Mouse (Mus musculus) neural tube, embryonic 10.5 days (tissue): Measurements from ENCODE around the gene Gm20822.
"Not testable (repeated sequence)": the region's sequence is repeated elsewhere in the genome, so short reads cannot be mapped to it uniquely, and the experiment has no call there.

Source experiments
- DNase-seq: peaks from one replicate; pipeline ENCODE4 v3.0.0-alpha.2; 2017; ENCODE audit warnings: low spot score; ENCODE audit errors: extremely low spot score

Gm20822 gene

DNA sequence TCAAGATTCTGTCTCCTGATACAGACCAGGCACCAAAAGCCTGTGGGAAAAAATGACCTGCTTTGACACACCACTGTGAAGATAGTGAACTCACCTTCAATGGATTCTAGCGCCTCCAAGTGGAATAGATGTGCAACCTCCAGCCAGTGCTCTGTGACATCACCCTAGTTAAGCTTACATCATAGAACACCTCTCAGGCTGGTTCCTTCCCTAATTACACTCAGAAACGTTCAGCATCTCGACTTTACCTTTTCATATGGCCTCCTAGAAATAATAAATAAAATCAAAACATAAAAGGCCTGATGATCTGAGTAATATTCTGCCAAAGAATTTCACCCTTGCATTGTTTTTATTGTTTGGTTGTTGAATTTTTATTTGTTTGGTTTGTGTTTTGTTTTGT is at the start of gene Gm20822:
Gene Gm20822 (minus strand): TSS at position 101 of the 400 bp plus-strand sequence.
- not testable (repeated sequence) for DNase-seq
